ENCODE assay signal across 8 mouse cellular contexts in the genomic region with DNA sequence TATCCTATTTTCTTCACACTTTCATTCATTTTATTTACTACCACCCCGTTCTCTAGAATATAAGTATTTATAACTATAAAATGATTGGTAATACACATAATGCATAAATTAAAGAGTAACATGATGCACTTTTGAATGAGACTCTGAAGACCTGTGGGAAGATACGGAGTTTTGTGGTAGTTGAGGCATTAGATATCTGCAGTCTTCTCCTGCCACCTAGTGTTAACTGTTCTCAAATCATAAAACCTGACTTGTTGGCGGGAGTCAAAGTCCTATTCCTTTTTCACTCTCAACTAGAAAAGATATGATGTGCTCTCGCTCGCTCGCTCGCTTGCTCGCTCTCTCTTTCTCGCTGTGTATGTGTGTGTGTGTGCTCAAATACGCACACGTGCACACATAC. TPM values are rescaled to one million over a fixed set of nuclear protein-coding genes. Genes with fewer than 3 reads are reported as not detected.
DNase-seq lines count a peak whose midpoint lies in the region; ATAC-seq lines count a peak whose summit lies in the region.

No protein-coding gene starts in this region.

- no peak for DNase-seq in forebrain, embryonic 11.5 days (ENCODE audit: low spot score)
- DNase-seq in right cerebral cortex, postnatal 10 days (ENCODE audit: low spot score in 2 of 2) = peak; percentile 39 to 49
- no peak for DNase-seq in right cerebral cortex, postnatal 36 days (ENCODE audit: low spot score in 2 of 2)
- peak; percentile 44 for DNase-seq in embryo, embryonic 9.5 days (ENCODE audit: extremely low spot score)
- peak; percentile 42 to 80 for DNase-seq in left cerebral cortex, postnatal 25 days (ENCODE audit: low spot score in 2 of 2)
- no peak for DNase-seq in spleen, postnatal 4 days (ENCODE audit: low spot score in 2 of 2)

- H3K4me3 ChIP-seq in forebrain, embryonic 13.5 days = no peak overlapping the region
- H3K4me3 ChIP-seq in forebrain, embryonic 11.5 days (ENCODE audit: low read depth, low read length) = no peak overlapping the region
- H3K4me3 ChIP-seq in neural tube, embryonic 14.5 days (ENCODE audit: low read depth, low read length) = no peak overlapping the region

- H3K4me2 ChIP-seq in forebrain, embryonic 13.5 days = no peak overlapping the region
- H3K4me2 ChIP-seq in forebrain, embryonic 11.5 days (ENCODE audit: low read depth, low read length, severe bottlenecking) = no peak overlapping the region
- no peak overlapping the region for H3K4me2 ChIP-seq in neural tube, embryonic 14.5 days (ENCODE audit: low read depth, low read length)

- peak; percentile 76 for ATAC-seq in forebrain, embryonic 13.5 days
- no peak; the same call in 1 of the 2 replicates for ATAC-seq in forebrain, embryonic 11.5 days (replicated peaks; ENCODE audit: low FRiP score)
- ATAC-seq in neural tube, embryonic 14.5 days (ENCODE audit: low read depth) = peak; percentile 85; the same call in 1 of the 2 replicates

- no peaks in the 10 kb centered on the region for H3K9me3 ChIP-seq in forebrain, embryonic 13.5 days (replicated peaks)
- no peaks in the 10 kb centered on the region for H3K9me3 ChIP-seq in forebrain, embryonic 11.5 days (ENCODE audit: control insufficient read depth, low read length)
- H3K9me3 ChIP-seq in neural tube, embryonic 14.5 days (ENCODE audit: control insufficient read depth, low read length) = no peaks in the 10 kb centered on the region

- H3K27ac ChIP-seq in forebrain, embryonic 13.5 days = no peak overlapping the region
- H3K27ac ChIP-seq in forebrain, embryonic 11.5 days (ENCODE audit: low read depth, low read length) = no peak overlapping the region
- no peak overlapping the region for H3K27ac ChIP-seq in neural tube, embryonic 14.5 days (ENCODE audit: low read depth, low read length)

- H3K4me1 ChIP-seq in forebrain, embryonic 13.5 days = 0 out of 2 replicates have a peak, but pooled peaks cover 5% of the 10 kb centered on the region
- 0 out of 2 replicates have a peak, but pooled peaks cover 2% of the 10 kb centered on the region for H3K4me1 ChIP-seq in forebrain, embryonic 11.5 days (replicated peaks; ENCODE audit: control insufficient read depth, insufficient read depth, low read length)
- H3K4me1 ChIP-seq in neural tube, embryonic 14.5 days (ENCODE audit: control insufficient read depth, insufficient read depth, low read length) = no peaks in the 10 kb centered on the region

- intact Hi-C loops in left cerebral cortex, postnatal 25 days (cut with DNase I) = loop anchor here (2.0 to 10.0 kb wide), 4 partner anchors 165 to 615 kb away; partner anchors contain the start of gene Fam171b

- no peaks in the 10 kb centered on the region for H3K27me3 ChIP-seq in forebrain, embryonic 13.5 days
- no peaks in the 10 kb centered on the region for H3K27me3 ChIP-seq in forebrain, embryonic 11.5 days (ENCODE audit: control insufficient read depth, insufficient read depth, low read length)
- no peaks in the 10 kb centered on the region for H3K27me3 ChIP-seq in neural tube, embryonic 14.5 days (ENCODE audit: control insufficient read depth, insufficient read depth, low read length)

- H3K9ac ChIP-seq in forebrain, embryonic 13.5 days = no peak overlapping the region
- no peak overlapping the region for H3K9ac ChIP-seq in forebrain, embryonic 11.5 days (ENCODE audit: low read length)
- no peak overlapping the region for H3K9ac ChIP-seq in neural tube, embryonic 14.5 days (replicated peaks; ENCODE audit: low read depth, low read length)

- no peaks in the 10 kb centered on the region for H3K36me3 ChIP-seq in forebrain, embryonic 13.5 days (ENCODE audit: poor library complexity, severe bottlenecking)
- no peaks in the 10 kb centered on the region for H3K36me3 ChIP-seq in forebrain, embryonic 11.5 days (ENCODE audit: control insufficient read depth, insufficient read depth, low read length)
- H3K36me3 ChIP-seq in neural tube, embryonic 14.5 days (ENCODE audit: control insufficient read depth, insufficient read depth, low read length) = no peaks in the 10 kb centered on the region

- 52% methylated on average over 11 of the region's 11 CpGs for WGBS in forebrain, embryonic 13.5 days
- WGBS in forebrain, embryonic 11.5 days = 56% methylated on average over 11 of the region's 11 CpGs
- 51% methylated on average over 11 of the region's 11 CpGs for WGBS in neural tube, embryonic 14.5 days

RNA-seq across cellular contexts. Expression of gene Calcrl, which starts 4.5 kb away (rescaled TPM):
- 5.6 and 5.7 TPM in 2 replicates for polyA plus RNA-seq in forebrain, embryonic 13.5 days (2015; fragmentation: Nextera tagmentation; extraction: Ambion mirVana)
- 13.3 and 14.1 TPM in 2 replicates for polyA plus RNA-seq in forebrain, embryonic 11.5 days (2014; fragmentation: Nextera tagmentation; extraction: Ambion mirVana)
- total RNA-seq in left cerebral cortex, postnatal 25 days (2021) = 1 to 10 TPM; 6.5 to 8.2 TPM
- polyA plus RNA-seq in neural tube, embryonic 14.5 days (2014; fragmentation: Nextera tagmentation; extraction: Ambion mirVana) = 28.4 and 29.6 TPM in 2 replicates

RNA-seq across cellular contexts. Expression of gene Tfpi, which starts 46.9 kb away (rescaled TPM):
- polyA plus RNA-seq in forebrain, embryonic 13.5 days (2015; fragmentation: Nextera tagmentation; extraction: Ambion mirVana) = 8.5 and 9.7 TPM in 2 replicates
- 9.0 and 9.9 TPM in 2 replicates for polyA plus RNA-seq in forebrain, embryonic 11.5 days (2014; fragmentation: Nextera tagmentation; extraction: Ambion mirVana)
- 1 to 10 TPM; 5.3 to 6.0 TPM for total RNA-seq in left cerebral cortex, postnatal 25 days (2021)
- polyA plus RNA-seq in neural tube, embryonic 14.5 days (2014; fragmentation: Nextera tagmentation; extraction: Ambion mirVana) = 4.5 and 25.3 TPM in 2 replicates

Comparison
In these comparisons a context has a peak if more than half of its experiments do, and no peak if none do; other contexts are left out.
1. DNase-seq: peak in right cerebral cortex, postnatal 10 days (2 of 2), embryo, embryonic 9.5 days (single experiment) and left cerebral cortex, postnatal 25 days (2 of 2); none in forebrain, embryonic 11.5 days (single experiment), right cerebral cortex, postnatal 36 days (0 of 2) and spleen, postnatal 4 days (0 of 2).